Mouse (Mus musculus): ENCODE results near the gene Slco2a1. TPM values are rescaled to one million over a fixed set of nuclear protein-coding genes. Genes with fewer than 3 reads are reported as not detected.

The Slco2a1 gene
- polyA plus RNA-seq, 1 experiment from 2014 or later = 7.2 TPM

DNA sequence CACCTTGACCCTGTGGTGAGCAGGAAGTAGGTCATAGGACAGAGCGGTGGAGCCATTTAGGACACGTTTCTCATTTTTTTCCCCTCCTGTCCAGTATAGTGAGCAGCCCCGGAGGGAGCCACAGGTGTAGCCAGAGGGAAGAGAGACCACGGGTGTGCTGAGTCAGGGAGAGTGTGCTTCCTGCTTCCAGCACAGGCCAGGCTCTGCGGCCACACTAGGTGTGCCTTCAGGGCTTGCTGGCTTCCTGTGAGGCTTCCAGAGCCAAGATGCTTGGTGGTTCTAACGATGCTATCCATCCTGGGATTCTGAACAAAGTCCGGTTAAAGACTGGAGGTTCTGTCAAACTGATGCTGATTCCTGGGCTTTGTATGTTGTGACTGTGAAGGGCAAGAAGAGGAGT lies 133.0 kb downstream of the Slco2a1 start:
- H3K36me3 ChIP-seq = no peaks in the 10 kb centered on the region
- no peaks in the 10 kb centered on the region for H3K9me3 ChIP-seq
- WGBS = 73% methylated on average over 7 of the region's 7 CpGs
- H3K27ac ChIP-seq (replicated peaks) = no peak overlapping the region
- H3K4me1 ChIP-seq = no peaks in the 10 kb centered on the region
- peaks cover 13% of the 10 kb centered on the region; the same call in 1 of the 2 replicates for H3K27me3 ChIP-seq (replicated peaks)
- no peak overlapping the region for H3K4me3 ChIP-seq
- no peak overlapping the region for H3K4me2 ChIP-seq
- no peak for ATAC-seq (ENCODE audit: extremely low read depth, insufficient number of reproducible peaks, low FRiP score, low TSS enrichment)
- no peak overlapping the region for H3K9ac ChIP-seq

DNA sequence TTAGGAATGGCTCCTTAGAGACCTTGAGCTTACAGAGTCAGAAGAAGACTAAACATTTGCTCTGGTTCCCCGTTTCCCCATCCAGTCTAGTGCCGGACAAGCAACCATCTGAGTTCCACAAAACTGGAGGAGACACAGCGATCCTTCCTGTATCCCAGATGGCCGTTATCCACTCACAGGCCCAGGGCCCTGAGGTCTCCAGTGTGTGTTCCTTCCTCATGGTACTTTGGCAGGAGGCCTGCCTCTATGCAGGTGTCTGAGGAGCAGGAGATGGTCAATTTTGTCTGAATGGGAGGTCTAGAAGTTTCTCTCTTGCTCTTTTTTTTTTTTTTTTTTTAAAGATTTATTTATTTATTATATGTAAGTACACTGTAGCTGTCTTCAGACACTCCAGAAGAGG lies 136.2 kb downstream of the Slco2a1 start:
- no peaks in the 10 kb centered on the region for H3K4me1 ChIP-seq
- no peak overlapping the region for H3K9ac ChIP-seq
- no peaks in the 10 kb centered on the region for H3K27me3 ChIP-seq (replicated peaks)
- 87% methylated on average over 4 of the region's 4 CpGs for WGBS
- no peak for ATAC-seq (ENCODE audit: extremely low read depth, insufficient number of reproducible peaks, low FRiP score, low TSS enrichment)
- no peak overlapping the region for H3K27ac ChIP-seq (replicated peaks)
- no peaks in the 10 kb centered on the region for H3K36me3 ChIP-seq
- H3K9me3 ChIP-seq = no peaks in the 10 kb centered on the region
- no peak overlapping the region for H3K4me2 ChIP-seq
- no peak overlapping the region for H3K4me3 ChIP-seq

DNA sequence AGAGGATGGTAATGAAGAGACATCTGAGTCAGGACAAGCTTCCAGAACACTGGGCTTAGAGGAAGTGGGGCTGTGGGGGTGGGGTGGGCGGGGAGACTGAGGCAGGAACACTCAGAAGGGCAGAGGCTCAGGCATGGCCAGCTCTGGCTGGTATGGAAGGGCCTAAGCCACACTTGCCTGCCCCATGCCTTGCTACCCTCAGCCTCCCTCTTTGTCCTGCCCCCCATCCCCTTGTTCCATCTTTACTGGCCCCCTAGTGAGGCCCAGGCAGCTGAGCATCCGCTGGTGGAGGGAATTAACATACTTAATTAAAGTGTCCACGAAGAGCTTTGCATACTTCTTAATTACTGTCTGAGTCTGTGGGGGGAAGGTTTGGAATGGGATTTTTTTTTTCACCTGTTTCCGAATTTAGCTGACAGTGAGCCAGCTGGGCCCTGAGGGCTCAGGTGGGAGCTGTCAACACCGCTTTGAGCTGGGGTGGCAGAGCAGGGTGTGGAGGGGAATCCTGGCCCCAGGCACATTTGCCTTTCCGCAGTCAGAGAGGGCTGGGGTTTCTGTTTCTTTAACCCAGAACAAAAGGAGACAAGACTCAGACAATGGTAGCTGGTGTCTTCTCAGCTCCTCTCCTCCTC lies 145.1 kb downstream of the Slco2a1 start:
- WGBS = 40% methylated on average over 6 of the region's 6 CpGs
- H3K9me3 ChIP-seq = no peaks in the 10 kb centered on the region
- H3K36me3 ChIP-seq = no peaks in the 10 kb centered on the region
- H3K4me3 ChIP-seq = no peak overlapping the region
- peaks cover 33% of the 10 kb centered on the region for H3K4me1 ChIP-seq
- H3K4me2 ChIP-seq = no peak overlapping the region
- 0 out of 2 replicates have a peak overlapping the region, but pooled peaks have one; percentile 37 for H3K9ac ChIP-seq
- ATAC-seq (ENCODE audit: extremely low read depth, insufficient number of reproducible peaks, low FRiP score, low TSS enrichment) = no peak
- no peak overlapping the region for H3K27ac ChIP-seq (replicated peaks)
- no peaks in the 10 kb centered on the region for H3K27me3 ChIP-seq (replicated peaks)

DNA sequence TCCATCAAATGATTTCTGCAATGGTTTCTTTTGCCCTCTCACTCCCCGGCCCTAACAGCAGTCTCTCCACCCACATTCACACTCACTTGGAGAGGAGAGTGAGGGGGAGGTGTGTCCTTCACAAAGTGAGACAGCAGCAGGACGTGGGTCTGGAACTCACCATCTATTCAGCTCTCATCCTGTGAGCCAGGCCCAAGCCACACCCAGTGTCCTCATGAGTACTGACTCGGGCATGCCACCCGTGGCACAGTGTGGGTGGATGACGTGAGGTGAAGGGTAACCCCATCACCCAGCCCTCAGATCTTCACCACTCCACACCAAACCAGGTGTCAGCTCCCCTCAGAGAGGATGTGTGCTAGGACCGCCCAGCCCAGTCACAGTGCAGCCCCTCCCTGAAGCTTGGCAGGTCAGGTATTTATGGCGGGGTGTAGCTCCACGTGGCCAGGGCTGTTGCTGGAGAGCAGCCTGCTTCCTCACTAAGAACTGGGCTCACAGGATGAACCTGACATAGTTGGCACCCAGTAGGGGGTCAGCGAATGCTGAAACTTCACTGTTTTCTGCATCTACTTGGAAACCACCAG lies 146.0 kb downstream of the Slco2a1 start:
- H3K4me2 ChIP-seq = no peak overlapping the region
- no peaks in the 10 kb centered on the region for H3K9me3 ChIP-seq
- WGBS = 50% methylated on average over 9 of the region's 9 CpGs
- no peaks in the 10 kb centered on the region for H3K36me3 ChIP-seq
- no peak overlapping the region for H3K27ac ChIP-seq (replicated peaks)
- 0 out of 2 replicates have a peak overlapping the region, but pooled peaks have one; percentile 37 for H3K9ac ChIP-seq
- peaks cover 42% of the 10 kb centered on the region for H3K4me1 ChIP-seq
- no peak overlapping the region for H3K4me3 ChIP-seq
- no peak for ATAC-seq (ENCODE audit: extremely low read depth, insufficient number of reproducible peaks, low FRiP score, low TSS enrichment)
- no peaks in the 10 kb centered on the region for H3K27me3 ChIP-seq (replicated peaks)

DNA sequence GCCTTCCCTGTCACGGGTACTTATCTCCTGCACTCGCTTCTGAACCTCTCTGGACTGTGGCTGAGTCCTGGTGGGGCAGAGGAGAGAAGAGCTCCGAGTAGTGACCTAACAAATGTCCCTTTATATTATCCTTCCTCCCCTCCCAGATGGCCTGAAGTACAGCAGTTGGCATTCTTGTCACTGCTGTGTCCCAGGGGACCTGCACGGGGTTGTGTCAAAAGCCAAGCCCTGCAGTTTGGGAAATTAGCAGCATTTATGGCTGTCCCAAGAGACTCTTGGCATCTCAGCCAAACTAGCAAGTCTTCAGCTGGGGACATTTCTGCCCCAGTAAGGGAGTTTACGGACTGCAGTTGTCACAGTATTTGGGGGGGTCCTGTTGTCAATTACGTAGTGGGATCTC lies 151.0 kb downstream of the Slco2a1 start:
- WGBS = 65% methylated on average over 6 of the region's 6 CpGs
- Histone ChIP-seq H3K9me3 (no peaks in the 10 kb centered on the region), H3K27ac (replicated peaks) (no peak overlapping the region), H3K27me3 (replicated peaks) (no peaks in the 10 kb centered on the region), H3K36me3 (peaks cover 3% of the 10 kb centered on the region; the same call in 1 of the 2 replicates), H3K4me3 (no peak overlapping the region), H3K4me1 (peaks cover 48% of the 10 kb centered on the region), H3K9ac (no peak overlapping the region), H3K4me2 (no peak overlapping the region)
- ATAC-seq (ENCODE audit: extremely low read depth, insufficient number of reproducible peaks, low FRiP score, low TSS enrichment) = no peak

DNA sequence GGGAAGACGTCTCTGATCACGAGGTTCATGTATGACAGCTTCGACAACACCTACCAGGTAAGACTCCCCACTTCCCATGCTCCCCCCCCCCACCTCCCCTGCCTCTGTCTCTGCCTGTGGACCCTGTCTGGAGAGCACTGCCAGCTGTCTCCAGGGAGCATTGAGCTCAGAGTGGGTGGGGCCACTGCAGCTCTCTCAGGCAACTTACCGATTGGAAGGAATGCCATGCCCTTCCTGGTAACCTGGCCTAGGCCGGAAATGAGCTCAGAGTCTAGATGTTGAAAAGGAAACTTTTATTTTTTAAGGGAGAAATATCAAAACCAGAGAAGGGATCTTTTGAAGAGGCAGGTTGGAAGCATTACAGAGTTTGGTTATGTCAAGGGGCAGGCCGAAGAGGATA lies 151.9 kb downstream of the Slco2a1 start:
- H3K9me3 ChIP-seq = no peaks in the 10 kb centered on the region
- H3K4me3 ChIP-seq = no peak overlapping the region
- no peak for ATAC-seq (ENCODE audit: extremely low read depth, insufficient number of reproducible peaks, low FRiP score, low TSS enrichment)
- H3K9ac ChIP-seq = no peak overlapping the region
- 74% methylated on average over 6 of the region's 6 CpGs for WGBS
- peaks cover 51% of the 10 kb centered on the region for H3K4me1 ChIP-seq
- H3K4me2 ChIP-seq = no peak overlapping the region
- H3K36me3 ChIP-seq = peaks cover 3% of the 10 kb centered on the region; the same call in 1 of the 2 replicates
- H3K27me3 ChIP-seq (replicated peaks) = no peaks in the 10 kb centered on the region
- H3K27ac ChIP-seq (replicated peaks) = peak overlapping the region; percentile 70; the same call in 1 of the 2 replicates

DNA sequence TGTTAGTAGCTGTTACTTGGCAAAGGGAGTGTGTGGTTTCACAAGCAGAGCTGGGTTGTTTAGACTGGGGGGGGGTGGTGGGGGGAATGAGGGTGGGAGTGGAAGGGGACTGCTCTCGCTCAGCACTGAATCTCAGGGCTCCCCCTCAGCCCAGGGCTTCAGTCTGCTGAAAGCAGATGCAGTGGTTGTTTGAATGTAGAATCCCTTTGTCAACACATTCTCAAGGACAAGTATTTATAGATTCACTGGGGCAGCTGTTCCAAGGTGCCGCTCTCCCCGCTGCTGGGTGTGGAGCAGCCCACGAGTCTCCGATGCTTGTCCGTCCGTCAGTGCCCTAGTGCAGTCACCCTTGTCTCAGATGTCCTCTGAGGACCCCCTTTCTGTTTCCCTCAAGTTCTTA lies 152.8 kb downstream of the Slco2a1 start:
- no peak overlapping the region for H3K4me2 ChIP-seq
- ATAC-seq (ENCODE audit: extremely low read depth, insufficient number of reproducible peaks, low FRiP score, low TSS enrichment) = no peak
- 0 out of 2 replicates have a peak, but pooled peaks cover 8% of the 10 kb centered on the region for H3K27me3 ChIP-seq (replicated peaks)
- no peak overlapping the region for H3K9ac ChIP-seq
- peaks cover 51% of the 10 kb centered on the region for H3K4me1 ChIP-seq
- peak overlapping the region; percentile 70 for H3K27ac ChIP-seq (replicated peaks)
- 49% methylated on average over 7 of the region's 7 CpGs for WGBS
- H3K4me3 ChIP-seq = no peak overlapping the region
- H3K9me3 ChIP-seq = no peaks in the 10 kb centered on the region
- peaks cover 3% of the 10 kb centered on the region; the same call in 1 of the 2 replicates for H3K36me3 ChIP-seq

DNA sequence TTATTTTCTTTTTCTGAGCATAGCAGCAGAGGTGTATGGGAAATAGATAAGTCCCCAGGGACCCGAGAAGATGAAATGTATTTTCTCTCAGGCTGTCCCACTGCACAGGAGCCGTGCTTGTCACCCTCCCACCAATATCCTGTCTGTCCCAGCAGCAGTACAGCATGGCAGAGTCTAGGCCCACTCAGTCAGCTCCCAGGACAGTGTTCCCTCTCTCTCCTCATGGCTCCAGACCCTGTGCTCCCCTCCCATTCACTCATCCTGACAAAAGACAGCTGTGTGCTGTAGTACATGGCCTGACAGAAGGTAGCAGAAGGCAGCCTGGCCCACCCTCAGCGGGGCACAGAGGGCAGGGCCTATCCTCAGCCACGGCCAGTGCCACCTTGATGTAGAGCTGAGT lies 155.4 kb downstream of the Slco2a1 start:
- H3K4me1 ChIP-seq = peaks cover 36% of the 10 kb centered on the region
- WGBS = 47% methylated on average over 4 of the region's 4 CpGs
- no peak for ATAC-seq (ENCODE audit: extremely low read depth, insufficient number of reproducible peaks, low FRiP score, low TSS enrichment)

DNA sequence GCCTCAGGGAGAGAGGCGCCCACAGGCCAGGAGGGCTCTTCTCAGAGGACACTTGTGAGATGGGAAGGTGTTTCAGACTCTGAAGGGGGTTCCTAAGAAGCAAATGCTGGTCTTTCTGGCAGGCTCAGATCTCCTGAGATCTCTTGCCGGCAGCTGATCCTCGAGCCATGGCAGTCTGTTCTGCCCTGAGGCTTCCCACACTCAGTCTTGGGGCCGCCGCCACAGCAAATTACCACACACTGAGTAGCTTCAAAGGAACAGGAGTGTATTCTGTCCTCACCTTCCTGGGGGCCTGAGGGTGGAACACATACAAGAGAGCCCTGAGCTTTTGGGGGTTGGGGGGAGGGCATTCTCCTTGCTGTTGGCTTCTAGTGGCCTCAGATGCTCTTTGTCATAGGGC lies 156.8 kb downstream of the Slco2a1 start:
- Histone ChIP-seq H3K36me3 (peaks cover 3% of the 10 kb centered on the region; the same call in 1 of the 2 replicates), H3K4me2 (no peak overlapping the region), H3K9me3 (no peaks in the 10 kb centered on the region), H3K27me3 (replicated peaks) (0 out of 2 replicates have a peak, but pooled peaks cover 8% of the 10 kb centered on the region), H3K4me3 (no peak overlapping the region), H3K27ac (replicated peaks) (no peak overlapping the region), H3K4me1 (peaks cover 28% of the 10 kb centered on the region), H3K9ac (no peak overlapping the region)
- 58% methylated on average over 5 of the region's 5 CpGs for WGBS
- no peak for ATAC-seq (ENCODE audit: extremely low read depth, insufficient number of reproducible peaks, low FRiP score, low TSS enrichment)

More for the DNA sequence above, 155.4 kb downstream of the Slco2a1 start:
- H3K9me3 ChIP-seq = no peaks in the 10 kb centered on the region
- no peak overlapping the region for H3K9ac ChIP-seq
- peaks cover 3% of the 10 kb centered on the region; the same call in 1 of the 2 replicates for H3K36me3 ChIP-seq
- H3K4me2 ChIP-seq = no peak overlapping the region
- no peak overlapping the region for H3K4me3 ChIP-seq
- H3K27ac ChIP-seq (replicated peaks) = no peak overlapping the region
- 0 out of 2 replicates have a peak, but pooled peaks cover 8% of the 10 kb centered on the region for H3K27me3 ChIP-seq (replicated peaks)

Other genes with a start within 250 kb of the Slco2a1 start
- 9.6 and 10.8 TPM in 2 replicates for gene Ryk, start 153.8 kb upstream of the Slco2a1 start, polyA plus RNA-seq (2015; fragmentation: Nextera tagmentation; extraction: Ambion mirVana)
- gene Rab6b, start 123.1 kb downstream of the Slco2a1 start, polyA plus RNA-seq (2015; fragmentation: Nextera tagmentation; extraction: Ambion mirVana) = 1.6 and 2.5 TPM in 2 replicates
- 42.6 and 48.5 TPM in 2 replicates for gene Srprb, start 213.4 kb downstream of the Slco2a1 start, polyA plus RNA-seq (2015; fragmentation: Nextera tagmentation; extraction: Ambion mirVana)
- not detected in 2 replicates for gene Gm20425, start 241.6 kb downstream of the Slco2a1 start, polyA plus RNA-seq (2015; fragmentation: Nextera tagmentation; extraction: Ambion mirVana)
- 45.3 and 111 TPM in 2 replicates for gene Trf, start 241.7 kb downstream of the Slco2a1 start, polyA plus RNA-seq (2015; fragmentation: Nextera tagmentation; extraction: Ambion mirVana)

Data from heart, embryonic 13.5 days (tissue).